In genomic region chr1:88654521-88655472, GRCm38 (mm10) we compare ENCODE assay signal across 10 mouse cellular contexts. TPM values are rescaled to one million over a fixed set of nuclear protein-coding genes. Genes with fewer than 3 reads are reported as not detected.
DNase-seq lines count a peak whose midpoint lies in the region; ATAC-seq and TF ChIP-seq lines count a peak whose summit lies in the region.
"Had no signal": no experiment of that assay in that cellular context is flagged by ENCODE, and none has a peak within 500 bp of the region (broad histone marks: within the 10 kb centered on the region; RNA-seq: fewer than 3 reads in every experiment).

No protein-coding gene starts in this region.

- WGBS in liver, embryonic 16.5 days (ENCODE audit: insufficient replicate concordance): 20% methylated on average over 9 of the region's 9 CpGs
- WGBS in spleen, adult 2 months: 16% methylated on average over 9 of the region's 9 CpGs

- H3K27me3 ChIP-seq in liver, embryonic 16.5 days (ENCODE audit: control insufficient read depth, insufficient read depth, low read depth, low read length): no peaks in the 10 kb centered on the region
- H3K27me3 ChIP-seq in spleen, adult 2 months (ENCODE audit: control insufficient read depth, insufficient read depth, low read length): no peaks in the 10 kb centered on the region

- no peaks in the 10 kb centered on the region for H3K9me3 ChIP-seq in liver, embryonic 16.5 days (replicated peaks; ENCODE audit: control insufficient read depth, low read length)

- no peak overlapping the region for H3K4me3 ChIP-seq in liver, embryonic 16.5 days (ENCODE audit: low read depth, low read length)
- no peak overlapping the region for H3K4me3 ChIP-seq in spleen, adult 2 months (ENCODE audit: extremely low read depth, insufficient read depth, insufficient read length)

- no peaks in the 10 kb centered on the region for H3K4me1 ChIP-seq in liver, embryonic 16.5 days (ENCODE audit: control insufficient read depth, low read depth, low read length)
- peaks cover 29% of the 10 kb centered on the region; the same call in 1 of the 2 replicates for H3K4me1 ChIP-seq in spleen, adult 2 months (ENCODE audit: control insufficient read depth, insufficient read depth, insufficient read length)

- no peak overlapping the region for H3K9ac ChIP-seq in liver, embryonic 16.5 days (ENCODE audit: low read depth, low read length)
- H3K9ac ChIP-seq: lung, embryonic 14.5 days had no signal

- no peak for TF ChIP-seq CTCF in spleen, adult 2 months (IDR thresholded peaks at IDR 0.05; ENCODE audit: extremely low read depth, insufficient read depth, insufficient read length, insufficient replicate concordance)

- no peaks in the 10 kb centered on the region for H3K36me3 ChIP-seq in liver, embryonic 16.5 days (ENCODE audit: control insufficient read depth, insufficient read depth)
- no peaks in the 10 kb centered on the region for H3K36me3 ChIP-seq in spleen, adult 2 months (ENCODE audit: control insufficient read depth, insufficient read depth, low read length)

- H3K4me2 ChIP-seq in liver, embryonic 16.5 days (ENCODE audit: low read depth, low read length): no peak overlapping the region
- H3K4me2 ChIP-seq: lung, embryonic 14.5 days had no signal

- 0 out of 2 replicates have a peak overlapping the region, but pooled peaks have one; percentile 16 for H3K27ac ChIP-seq in liver, embryonic 16.5 days (ENCODE audit: low read length)
- H3K27ac ChIP-seq in spleen, adult 2 months (ENCODE audit: insufficient read depth, low read length): peak overlapping the region; percentile 79

- peak; percentile 41; the same call in 1 of the 2 replicates for ATAC-seq in liver, embryonic 16.5 days (ENCODE audit: low read depth)

- DNase-seq in CD4-positive helper T cell, adult 2 months (ENCODE audit: low read depth, low spot score): peak; percentile 94
- peak; percentile 23 for DNase-seq in NIH3T3 (ENCODE audit: low read depth)
- DNase-seq in spleen, adult 2 months (ENCODE audit: low read depth in 1 of 2, low spot score in 2 of 2): peak; percentile 64 to 73
- DNase-seq in neural tube, embryonic 10.5 days (ENCODE audit: extremely low spot score, low spot score): no peak
- DNase-seq in cerebellum, adult 9-10 months: no peak
- DNase-seq in urinary bladder, postnatal 4 days (ENCODE audit: low spot score in 2 of 2): no peak
- DNase-seq in testis, postnatal 10 days (ENCODE audit: low spot score): no peak
- DNase-seq: adrenal gland, adult 8-10 months; lung, embryonic 14.5 days had no signal

- no peak for TF ChIP-seq POLR2A in spleen, adult 2 months (IDR thresholded peaks at IDR 0.05; ENCODE audit: low read depth, low read length)

RNA-seq across cellular contexts. Expression of gene Arl4c, which starts 47.2 kb away (rescaled TPM):
- polyA plus RNA-seq in liver, embryonic 16.5 days (2015; fragmentation: Nextera tagmentation; extraction: Ambion mirVana): 0.79 and 0.93 TPM in 2 replicates
- polyA plus RNA-seq in spleen, adult 2 months (2012; rRNA removed): 31.0 and 46.1 TPM in 2 replicates

Comparison
In these comparisons a context has a peak if more than half of its experiments do, and no peak if none do; other contexts are left out.
1. DNase-seq: peak in CD4-positive helper T cell, adult 2 months (single experiment), NIH3T3 (single experiment) and spleen, adult 2 months (2 of 2); none in neural tube, embryonic 10.5 days (single experiment), cerebellum, adult 9-10 months (single experiment), urinary bladder, postnatal 4 days (0 of 2) and testis, postnatal 10 days (single experiment).
2. RNA of gene Arl4c, which starts 47.2 kb away (polyA plus RNA-seq): 31.0 to 46.1 TPM in spleen, adult 2 months; 0.79 to 0.93 TPM in liver, embryonic 16.5 days; every median in the first group is over 10 times any median in the second.